Mouse (Mus musculus) CH12.LX (cell line): ENCODE data around the gene Oprm1. TPM values are rescaled to one million over a fixed set of nuclear protein-coding genes. Genes with fewer than 3 reads are reported as not detected.

Experiments used
- DNase-seq: peaks from one replicate; pipeline ENCODE4 v3.0.0-alpha.2; 2013; ENCODE audit errors: extremely low read depth
- H3K27ac ChIP-seq: 2 replicates; pipeline ENCODE4 v1.5.1; 2012; ENCODE audit warnings: low read depth, mild to moderate bottlenecking, control low read depth, moderate library complexity; ENCODE audit not compliant: insufficient read depth
- H3K27me3 ChIP-seq: replicated peaks from 2 replicates; pipeline ENCODE3; 2012; ENCODE audit warnings: inconsistent platforms
- H3K36me3 ChIP-seq, 2 experiments: replicated peaks in 1 of 2; 2 replicates each; pipeline versions ENCODE3 to v1.6.1; 2012; ENCODE audit warnings: inconsistent platforms in 1 of 2, low read length in 1 of 2, mild to moderate bottlenecking in 1 of 2, mixed read lengths in 1 of 2, moderate library complexity in 1 of 2; ENCODE audit not compliant: control insufficient read depth in 1 of 2, insufficient read depth in 1 of 2
- H3K4me1 ChIP-seq, 2 experiments: 2 replicates each; pipeline ENCODE4 v1.6.1; 2012; ENCODE audit warnings: inconsistent platforms in 1 of 2, moderate library complexity in 1 of 2; ENCODE audit not compliant: insufficient read depth in 2 of 2, control insufficient read depth in 1 of 2
- H3K4me2 ChIP-seq: 2 replicates; pipeline ENCODE4 v1.6.1; 2012; ENCODE audit warnings: low read depth, mild to moderate bottlenecking, control low read depth; ENCODE audit not compliant: poor library complexity, insufficient read depth, severe bottlenecking
- H3K4me3 ChIP-seq, 3 experiments: fragments of 150-350 bp in 1 of 3; sonication (generic) in 1 of 3; replicated peaks in 1 of 3; 2 replicates each; pipeline versions ENCODE3 to v1.5.1; 2011 to 2012; ENCODE audit warnings: low read depth in 2 of 3, low read length in 2 of 3, mild to moderate bottlenecking in 2 of 3, moderate library complexity in 2 of 3, control low read depth in 1 of 3, improper control_type of control experiment in 1 of 3, inconsistent platforms in 1 of 3, mixed read lengths in 1 of 3; ENCODE audit not compliant: poor library complexity in 1 of 3
- H3K79me2 ChIP-seq: replicated peaks from 2 replicates; pipeline ENCODE4 v1.6.1; 2012; ENCODE audit warnings: mild to moderate bottlenecking, moderate library complexity; ENCODE audit not compliant: control insufficient read depth, poor library complexity, insufficient read depth, severe bottlenecking; ENCODE audit errors: extremely low read depth
- H3K9ac ChIP-seq: 2 replicates; pipeline ENCODE4 v1.6.1; 2012; ENCODE audit warnings: low read depth, mild to moderate bottlenecking, control low read depth, moderate library complexity; ENCODE audit not compliant: insufficient read depth
- H3K9me3 ChIP-seq: replicated peaks from 2 replicates; pipeline ENCODE3; 2012; ENCODE audit warnings: low read length, inconsistent platforms, mixed read lengths
- ELF1 ChIP-seq: IDR thresholded peaks from 2 replicates; pipeline ENCODE4 v1.6.1; 2014; ENCODE audit warnings: low read depth, mild to moderate bottlenecking, inconsistent platforms, low read length, improper control_type of control experiment
- EP300 ChIP-seq: IDR thresholded peaks from 2 replicates; pipeline ENCODE4 v1.6.1; 2011; ENCODE audit warnings: low read length, improper control_type of control experiment
- GABPA ChIP-seq: IDR thresholded peaks from 2 replicates; pipeline ENCODE4 v1.6.1; 2012; ENCODE audit warnings: low read depth, low read length, improper control_type of control experiment, inconsistent platforms; ENCODE audit not compliant: insufficient replicate concordance
- JUND ChIP-seq: conservative IDR thresholded peaks from 2 replicates; pipeline ENCODE4 v1.6.1; 2011; ENCODE audit warnings: low read depth, low read length, improper control_type of control experiment
- KAT2A ChIP-seq: IDR thresholded peaks from 2 replicates; pipeline ENCODE4 v1.6.1; 2012; ENCODE audit warnings: low read length, improper control_type of control experiment, inconsistent platforms; ENCODE audit not compliant: insufficient replicate concordance
- MAX ChIP-seq: IDR thresholded peaks from 2 replicates; pipeline ENCODE4 v1.6.1; 2011; ENCODE audit warnings: low read length, improper control_type of control experiment
- MAZ ChIP-seq: IDR thresholded peaks from 2 replicates; pipeline ENCODE4 v1.6.1; 2012; ENCODE audit warnings: low read depth, mild to moderate bottlenecking, inconsistent platforms, low read length, improper control_type of control experiment, moderate library complexity
- MYC ChIP-seq: IDR thresholded peaks from 2 replicates; pipeline ENCODE4 v1.6.1; 2011; ENCODE audit warnings: low read depth, mild to moderate bottlenecking, improper control_type of control experiment, low read length
- NRF1 ChIP-seq: IDR thresholded peaks from 2 replicates; pipeline ENCODE4 v1.6.1; 2014; ENCODE audit warnings: low read depth, mild to moderate bottlenecking, inconsistent platforms, low read length, improper control_type of control experiment, moderate library complexity
- PAX5 ChIP-seq: IDR thresholded peaks from 2 replicates; pipeline ENCODE4 v1.6.1; 2012; ENCODE audit warnings: low read length, inconsistent platforms, mixed read lengths
- POLR2A ChIP-seq: IDR thresholded peaks from 2 replicates; pipeline ENCODE4 v1.6.1; 2011; ENCODE audit warnings: low read depth, mild to moderate bottlenecking, improper control_type of control experiment, low read length
- POLR2AphosphoS2 ChIP-seq: IDR thresholded peaks from 2 replicates; pipeline ENCODE4 v1.6.1; 2011; ENCODE audit warnings: low read depth, low read length, improper control_type of control experiment
- RAD21 ChIP-seq: IDR thresholded peaks from 2 replicates; pipeline ENCODE4 v1.6.1; 2011; ENCODE audit warnings: low read depth, mild to moderate bottlenecking, low read length, improper control_type of control experiment, moderate library complexity
- TBP ChIP-seq: conservative IDR thresholded peaks from 2 replicates; pipeline ENCODE4 v1.6.1; 2011; ENCODE audit warnings: low read depth, low read length, improper control_type of control experiment
- TCF12 ChIP-seq: IDR thresholded peaks from 2 replicates; pipeline ENCODE4 v1.6.1; 2014; ENCODE audit warnings: low read depth, mild to moderate bottlenecking, inconsistent platforms, low read length, improper control_type of control experiment
- UBTF ChIP-seq: IDR thresholded peaks from 2 replicates; pipeline ENCODE4 v1.6.1; 2012; ENCODE audit warnings: low read depth, mild to moderate bottlenecking, inconsistent platforms, low read length, improper control_type of control experiment, moderate library complexity
- ZKSCAN1 ChIP-seq: IDR thresholded peaks from 2 replicates; pipeline ENCODE4 v1.6.1; 2012; ENCODE audit warnings: low read depth, inconsistent platforms, low read length, improper control_type of control experiment, borderline replicate concordance
- ZNF384 ChIP-seq: IDR thresholded peaks from 2 replicates; pipeline ENCODE4 v1.6.1; 2012; ENCODE audit warnings: low read depth, low read length, improper control_type of control experiment, inconsistent platforms
- dilution Hi-C: fragments of 300-500 bp; cut with MboI; formaldehyde crosslinking; loops from 2 replicates; pipeline ENCODE4 v1.14.3; 2020; ENCODE audit warnings: low sequenced_read_pairs; ENCODE audit not compliant: extremely low pct_unique_long_range_greater_than_20kb, extremely low pct_ligation_motif_present
- in situ Hi-C: fragments of 300-500 bp; cut with MboI; formaldehyde crosslinking; loops from 3 replicates; pipeline ENCODE4 v1.14.3; 2019; ENCODE audit warnings: low sequenced_read_pairs, low pct_ligation_motif_present, low pct_unique_long_range_greater_than_20kb, mixed read lengths
- polyA plus RNA-seq: library from polyadenylated mRNA; unstranded; fragments of >175 nt; gene quantifications from 2 replicates; pipeline ENCODE4 v1.2.1, GENCODE M21; 2012; ENCODE audit warnings: low read depth; ENCODE audit not compliant: insufficient read length
- total RNA-seq, 2 experiments: library from RNA; depleted of rRNA; stranded (reverse); fragments of 300-350 nt in 1 of 2; fragments of >200 nt in 1 of 2; gene quantifications; 2 replicates each; pipeline ENCODE4 v1.2.3; 2012 to 2014

The Oprm1 gene
- total and polyA plus RNA-seq, 3 experiments, result not detected

- DNase-seq, result no peak
- TF ChIP-seq GABPA, result no peak
- TF ChIP-seq RAD21, result no peak
- no peaks in the 10 kb centered on the region for H3K9me3 ChIP-seq
- H3K79me2 ChIP-seq, result no peaks in the 10 kb centered on the region
- H3K9ac ChIP-seq, result no peak overlapping the region
- peaks cover 0 to 7% of the 10 kb centered on the region in 2 experiments; a peak in 2 of 4 replicates for H3K4me1 ChIP-seq
- H3K4me3 ChIP-seq, result no peak overlapping the region
- in situ Hi-C loops (no loop called here), dilution Hi-C loops (no loop called here)
- no peaks in the 10 kb centered on the region for H3K27me3 ChIP-seq
- no peak overlapping the region for H3K27ac ChIP-seq
- no peaks in the 10 kb centered on the region for H3K36me3 ChIP-seq
- no peak overlapping the region for H3K4me2 ChIP-seq
Observed at GRCm38 (mm10) chr10:6953115-6953514, 194.8 kb downstream of the Oprm1 start.

- Histone ChIP-seq H3K27me3 (no peaks in the 10 kb centered on the region), H3K4me3 (no peak overlapping the region), H3K27ac (no peak overlapping the region), H3K4me2 (no peak overlapping the region), H3K79me2 (no peaks in the 10 kb centered on the region), H3K4me1 (peaks cover 0 to 7% of the 10 kb centered on the region in 2 experiments; a peak in 2 of 4 replicates), H3K36me3 (no peaks in the 10 kb centered on the region), H3K9me3 (no peaks in the 10 kb centered on the region), H3K9ac (no peak overlapping the region)
- no peak for TF ChIP-seq UBTF
- TF ChIP-seq TBP, result no peak
- in situ Hi-C loops, result no loop called here
- no peak for DNase-seq
- dilution Hi-C loops, result no loop called here
Observed at GRCm38 (mm10) chr10:6954533-6954932, 196.2 kb downstream of the Oprm1 start.

- H3K4me3 ChIP-seq, result no peak overlapping the region
- peaks cover 0 to 7% of the 10 kb centered on the region in 2 experiments; a peak in 2 of 4 replicates for H3K4me1 ChIP-seq
- no peaks in the 10 kb centered on the region for H3K9me3 ChIP-seq
- no peaks in the 10 kb centered on the region for H3K79me2 ChIP-seq
- DNase-seq, result no peak
- no peaks in the 10 kb centered on the region for H3K27me3 ChIP-seq
- H3K36me3 ChIP-seq, result no peaks in the 10 kb centered on the region
- H3K9ac ChIP-seq, result no peak overlapping the region
- dilution Hi-C loops (no loop called here), in situ Hi-C loops (no loop called here)
- no peak for TF ChIP-seq JUND
- no peak for TF ChIP-seq ZKSCAN1
- TF ChIP-seq ZNF384, result no peak
- TF ChIP-seq PAX5, result no peak
- no peak for TF ChIP-seq POLR2AphosphoS2
- no peak for TF ChIP-seq TBP
- TF ChIP-seq POLR2A, result no peak
- TF ChIP-seq ELF1, result no peak
- TF ChIP-seq MYC, result no peak
- no peak for TF ChIP-seq RAD21
- TF ChIP-seq MAX, result no peak
- TF ChIP-seq TCF12, result no peak
- no peak for TF ChIP-seq EP300
- TF ChIP-seq MAZ, result no peak
- no peak for TF ChIP-seq NRF1
- no peak for TF ChIP-seq KAT2A
- no peak overlapping the region for H3K27ac ChIP-seq
- no peak overlapping the region for H3K4me2 ChIP-seq
Observed at GRCm38 (mm10) chr10:6956357-6956756, 198.1 kb downstream of the Oprm1 start.
